Mouse (Mus musculus) thymus, postnatal 14 days (tissue): ENCODE data around the gene Bud13.
"Not testable (repeated sequence)": the region's sequence is repeated elsewhere in the genome, so short reads cannot be mapped to it uniquely, and the experiment has no call there.

Source experiments
- DNase-seq: peaks from one replicate; pipeline ENCODE4 v3.0.0; 2021

Bud13 gene

DNA sequence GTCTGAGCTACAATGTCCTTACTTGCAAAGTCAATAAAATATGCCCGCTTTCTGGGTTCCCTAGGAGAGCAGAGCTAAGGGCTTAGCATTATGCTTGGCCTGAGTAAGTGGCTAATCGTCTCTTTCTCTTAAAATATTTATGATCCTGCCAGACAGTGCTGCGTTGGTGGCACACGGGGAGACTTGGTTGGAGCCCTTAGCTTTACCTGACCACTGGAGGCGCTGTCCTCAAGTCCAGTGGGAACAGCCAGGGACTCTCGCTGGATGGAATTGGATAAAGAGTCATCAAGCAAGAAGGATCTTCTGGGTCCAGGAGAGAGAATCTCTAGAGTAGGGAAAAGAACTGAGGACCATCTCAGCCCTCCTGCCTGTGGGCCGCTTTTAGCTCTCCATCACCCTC lies 26.3 kb downstream of the Bud13 start:
- DNase-seq: no peak

DNA sequence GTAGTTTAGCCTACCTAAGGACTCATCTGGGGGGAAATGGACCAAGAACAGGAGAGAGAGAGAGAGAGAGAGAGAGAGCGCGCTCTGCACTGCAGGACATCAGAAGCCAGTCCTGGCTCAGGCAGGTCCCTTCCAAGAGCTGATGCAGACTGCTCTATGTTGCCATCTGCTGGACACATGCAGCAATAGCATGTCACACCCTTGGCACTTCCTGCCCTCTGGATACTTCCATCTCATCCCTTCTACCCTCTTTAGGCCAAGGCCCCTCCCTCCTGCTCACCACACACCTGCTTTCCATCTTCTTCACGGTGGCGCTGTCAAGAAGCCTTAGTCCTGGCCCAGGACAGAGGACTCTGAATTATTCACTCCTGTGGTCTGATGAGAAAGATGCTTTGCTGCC lies 31.7 kb downstream of the Bud13 start:
- DNase-seq: peak; percentile 65

DNA sequence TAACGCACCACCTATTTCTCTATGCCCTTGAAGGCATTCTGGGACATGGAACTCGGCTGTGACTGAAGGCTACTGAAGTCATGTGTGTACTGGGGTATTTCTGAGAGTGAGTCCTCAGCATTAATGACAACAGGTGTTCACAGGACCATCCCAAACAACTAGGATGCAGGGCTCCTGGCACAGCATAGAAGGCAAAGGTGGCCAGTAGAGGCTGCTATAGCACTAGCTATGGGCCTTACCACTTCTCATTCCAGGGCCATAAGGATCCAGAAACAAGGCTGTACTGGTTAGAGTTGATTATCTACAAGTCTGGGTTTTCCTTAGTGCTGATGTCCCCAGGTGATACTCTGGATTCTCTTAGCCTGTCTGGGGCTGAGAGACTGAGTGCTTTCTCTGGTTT lies 32.1 kb downstream of the Bud13 start:
- no peak for DNase-seq

DNA sequence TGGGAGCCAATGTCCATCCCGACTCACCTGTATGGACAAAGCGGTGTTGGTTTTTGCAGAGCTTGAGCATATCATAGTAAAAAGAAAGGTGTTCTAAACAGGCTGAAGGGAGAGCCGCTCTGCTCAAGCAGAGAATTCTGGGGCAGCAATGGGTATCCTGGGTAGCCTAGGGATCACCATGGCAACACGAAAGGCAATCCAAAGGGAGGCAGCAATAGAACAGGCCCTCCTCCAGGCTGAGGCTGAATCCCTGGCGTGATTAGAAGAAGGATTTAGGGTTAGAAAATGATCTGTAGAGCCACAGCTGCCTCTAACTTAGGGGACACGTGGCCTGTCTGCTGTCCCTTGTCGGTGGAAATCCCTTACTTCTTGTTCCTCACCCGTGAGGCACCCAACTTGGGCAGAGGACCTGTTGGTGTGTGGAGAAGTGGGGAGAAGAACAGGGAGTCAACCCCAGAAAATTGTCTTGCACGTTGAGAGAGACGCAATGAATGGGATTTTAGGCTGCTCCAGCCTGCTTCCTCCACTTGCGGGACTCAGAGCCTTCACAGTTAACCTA lies 33.1 kb downstream of the Bud13 start:
- DNase-seq: no peak

DNA sequence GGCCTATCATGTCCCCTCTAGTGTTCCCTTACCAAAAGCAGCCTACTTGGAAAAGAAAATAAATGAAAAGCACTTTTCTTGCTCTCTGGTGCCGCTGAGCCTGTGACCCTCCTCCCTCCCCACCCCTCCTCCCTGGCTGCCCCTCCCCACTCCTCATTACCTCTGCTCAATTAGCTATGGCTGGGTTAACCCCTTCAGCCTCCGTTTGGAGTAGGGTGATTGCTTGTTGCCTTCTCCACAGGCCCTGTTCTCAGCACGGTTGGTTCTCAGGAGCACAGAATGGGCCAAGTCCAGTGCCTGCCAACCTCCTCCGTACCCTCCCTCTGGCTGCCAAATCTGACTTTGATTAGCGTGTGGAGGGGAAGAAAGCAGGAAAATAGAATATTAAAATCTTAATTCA lies 33.6 kb downstream of the Bud13 start:
- no peak for DNase-seq

DNA sequence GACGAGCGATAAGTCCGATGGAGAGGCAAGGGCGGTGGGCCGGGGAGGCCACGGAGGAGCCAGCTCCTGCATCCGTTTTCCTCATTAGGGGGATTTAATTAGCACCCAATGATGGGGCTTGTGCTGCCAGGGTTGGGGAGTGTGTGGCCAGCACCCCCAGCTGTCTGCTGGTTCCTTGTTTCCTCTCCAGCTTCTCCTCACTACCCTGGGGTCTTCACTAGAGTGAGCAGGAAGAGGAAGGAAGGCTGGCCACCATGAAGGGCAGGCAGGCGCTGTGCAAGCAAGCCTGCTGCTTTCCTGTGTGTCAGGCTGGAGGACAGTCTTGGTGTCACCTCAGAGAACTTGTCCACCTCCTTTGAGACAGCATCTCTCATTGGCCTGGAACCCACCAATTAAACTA lies 34.1 kb downstream of the Bud13 start:
- DNase-seq: no peak

DNA sequence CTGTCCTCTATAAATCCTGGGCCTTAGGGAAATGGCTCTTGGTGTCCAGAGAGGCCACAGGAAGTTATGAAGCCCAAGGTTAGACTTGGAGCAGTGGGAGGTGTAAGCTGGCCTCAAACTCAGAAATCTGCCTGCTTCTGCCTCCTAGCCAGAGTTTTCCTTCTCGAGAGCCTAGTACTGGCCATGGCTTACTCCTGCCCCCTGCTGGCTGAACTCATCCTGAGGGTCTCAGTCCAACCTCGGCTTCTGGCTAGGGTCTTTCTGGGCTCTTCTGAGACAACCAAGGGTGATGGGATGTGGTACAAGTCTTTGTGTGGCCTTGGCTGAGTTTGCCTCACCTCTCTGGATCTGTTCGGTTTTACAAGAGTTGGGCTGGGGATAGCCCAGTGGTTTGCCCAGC lies 35.1 kb downstream of the Bud13 start:
- no peak for DNase-seq

DNA sequence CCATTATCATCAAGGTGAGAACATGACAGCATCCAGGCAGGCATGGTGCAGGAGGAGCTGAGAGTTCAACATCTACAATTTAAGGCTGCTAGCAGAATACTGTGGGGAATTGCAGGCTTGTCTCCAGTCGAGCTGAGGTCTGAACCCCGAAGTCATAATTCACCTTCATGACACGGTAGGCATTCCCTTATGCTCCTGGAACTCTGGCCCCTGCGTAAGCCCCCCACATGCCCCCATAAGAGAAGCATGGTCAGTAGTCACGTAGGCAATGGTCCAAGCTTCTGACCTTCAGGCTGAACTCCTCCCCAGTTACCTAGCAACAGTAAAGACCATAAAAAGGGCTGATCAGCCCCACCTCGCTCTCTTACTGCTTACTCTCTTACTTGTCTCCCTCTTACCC lies 37.1 kb downstream of the Bud13 start, which contains the start of gene 4931429L15Rik:
Gene 4931429L15Rik (minus strand): TSS at position 101 of the 400 bp plus-strand sequence.
- not testable (repeated sequence) for DNase-seq

DNA sequence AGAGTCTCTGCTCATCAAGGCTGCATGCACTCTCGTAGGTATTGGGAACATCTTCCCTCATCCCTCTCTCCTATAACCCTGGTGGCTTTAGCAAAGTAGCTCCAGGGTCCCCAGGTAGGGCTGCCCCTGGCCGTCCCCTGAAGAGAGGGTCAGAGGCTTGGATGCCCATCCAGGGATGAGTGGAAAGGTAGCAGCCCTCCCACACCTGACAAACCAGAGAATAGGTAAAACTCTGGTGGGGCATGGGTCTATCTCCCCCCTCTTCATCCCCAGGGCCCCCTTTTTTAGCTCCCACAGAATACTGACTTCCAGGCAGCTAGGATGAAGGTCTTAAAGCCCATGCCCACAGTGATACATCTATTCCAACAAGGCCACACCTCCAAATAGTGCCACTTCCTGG lies 37.7 kb downstream of the Bud13 start:
- no peak for DNase-seq

DNA sequence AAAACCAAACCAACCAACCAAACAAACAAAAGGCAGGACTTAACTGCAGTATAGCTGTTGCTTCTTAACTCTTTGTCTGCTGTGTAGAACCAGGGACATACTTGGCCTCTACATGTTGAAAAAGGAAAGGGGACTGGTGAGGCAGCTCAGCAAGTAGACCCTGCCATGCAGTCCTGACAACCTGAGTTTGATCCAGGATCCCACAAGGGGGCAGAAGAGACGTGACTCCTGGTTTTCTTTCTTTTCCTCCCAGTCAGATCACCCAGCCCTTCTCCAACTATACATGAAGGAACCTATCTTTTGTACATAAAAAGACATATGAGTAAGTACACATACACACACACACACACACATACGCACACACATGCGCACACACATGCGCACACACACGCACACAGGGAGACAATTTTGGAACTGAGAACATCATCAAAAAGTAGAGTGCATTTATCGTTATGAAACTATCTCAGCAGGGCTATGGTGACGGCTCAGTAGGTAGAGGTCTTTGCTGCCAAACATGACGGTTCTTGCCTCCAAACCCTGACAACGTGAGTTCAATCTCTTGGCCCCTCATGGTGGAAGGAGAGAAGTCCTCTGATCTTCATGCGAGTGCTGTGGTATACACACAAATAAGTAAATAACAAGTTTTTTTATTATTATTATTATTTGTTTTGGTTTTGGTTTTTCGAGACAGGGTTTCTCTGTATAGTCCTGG lies 44.0 kb downstream of the Bud13 start:
- no peak for DNase-seq

DNA sequence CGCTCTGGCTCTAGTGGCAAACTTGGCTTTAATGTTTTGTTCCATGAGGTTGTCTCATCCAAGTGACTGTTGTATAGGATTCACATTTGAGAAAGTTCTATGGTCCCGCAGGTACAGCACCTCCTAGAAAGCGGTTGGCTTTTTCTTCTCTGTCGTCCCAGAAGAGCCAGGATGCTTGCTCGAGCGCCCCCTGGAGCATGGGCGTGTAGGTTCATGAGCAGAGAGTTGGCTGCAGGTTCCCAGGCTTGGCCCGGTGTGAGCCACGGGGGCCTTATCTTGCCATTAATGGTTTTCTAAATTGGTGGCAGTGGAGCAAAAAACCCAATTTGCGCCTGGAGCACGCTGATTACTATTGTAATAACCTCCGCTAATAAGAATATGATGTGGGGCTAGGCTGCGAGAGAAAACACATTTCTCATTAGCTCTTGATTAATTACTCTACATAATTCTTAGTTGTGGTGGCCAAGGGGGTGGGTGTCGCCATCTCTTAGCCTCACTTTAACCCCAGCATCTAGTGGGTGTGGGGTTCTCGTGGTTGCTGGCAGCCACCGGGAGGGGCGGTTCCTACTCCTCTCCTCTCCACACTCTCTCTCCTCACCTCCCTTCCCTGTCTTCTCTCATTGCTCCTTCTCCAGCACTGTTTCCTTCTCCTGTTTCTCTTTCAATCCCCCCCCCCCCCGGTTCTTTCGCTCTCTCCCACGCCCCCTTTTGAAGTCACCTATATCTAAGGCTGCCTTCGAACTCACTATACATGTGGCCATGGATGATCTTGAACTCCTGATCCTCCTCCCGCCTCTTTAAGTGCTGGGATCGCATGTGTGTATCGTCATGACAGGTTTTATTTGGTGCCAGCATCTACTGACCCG lies 45.1 kb downstream of the Bud13 start:
- DNase-seq: peak; percentile 15

DNA sequence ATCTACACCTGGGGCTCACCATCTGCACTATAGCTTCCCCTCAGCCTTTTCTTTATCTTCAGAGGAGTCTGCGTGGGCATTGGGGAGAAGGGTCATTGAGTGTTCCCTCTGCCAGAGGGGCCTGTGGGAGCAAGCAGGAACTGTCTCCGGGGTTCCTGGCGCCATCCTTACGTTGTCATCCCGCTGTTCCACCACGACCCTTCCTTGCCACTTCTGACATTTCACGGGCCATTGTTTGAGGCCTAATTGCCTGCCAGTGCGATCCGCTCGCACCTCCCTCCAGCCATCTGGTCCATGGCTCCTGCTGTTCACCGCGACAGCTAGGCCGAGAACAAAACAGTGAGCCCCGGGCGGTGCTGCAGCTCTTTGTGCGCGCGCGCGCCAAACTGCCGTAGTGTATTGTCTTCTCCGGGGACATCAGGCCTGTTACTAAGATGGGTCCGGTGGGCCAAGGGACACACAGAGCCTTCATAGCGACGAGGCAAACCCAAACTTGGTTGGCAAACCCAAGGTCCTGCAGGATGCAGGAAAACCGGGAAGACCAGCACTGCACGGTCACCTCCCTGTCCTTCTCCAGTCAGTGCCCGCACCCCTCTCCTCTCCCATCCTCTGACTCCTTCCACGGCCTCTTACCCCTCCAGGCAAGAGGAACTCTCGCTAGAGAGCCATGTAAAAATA lies 45.9 kb downstream of the Bud13 start:
- peak; percentile 32 for DNase-seq

DNA sequence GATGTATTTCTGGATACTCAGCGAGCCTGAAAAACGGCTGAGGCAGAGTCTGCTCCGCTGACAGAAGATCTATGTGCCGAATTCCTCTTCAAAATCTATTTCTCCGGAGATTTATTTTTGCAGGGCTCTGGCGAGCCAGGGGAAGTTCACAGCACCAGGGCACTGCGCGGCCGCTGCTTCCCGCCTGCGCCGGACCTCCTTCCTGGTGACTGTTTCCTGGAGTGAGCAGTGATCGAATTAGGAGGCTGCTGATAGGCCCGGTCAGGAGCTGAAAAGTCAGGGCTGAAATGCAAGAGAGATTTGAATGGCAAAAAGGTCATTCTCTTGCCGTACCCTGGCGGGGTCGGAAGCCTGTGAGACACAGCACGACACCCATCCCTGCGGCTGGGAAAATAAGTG lies 46.4 kb downstream of the Bud13 start:
- DNase-seq: no peak

DNA sequence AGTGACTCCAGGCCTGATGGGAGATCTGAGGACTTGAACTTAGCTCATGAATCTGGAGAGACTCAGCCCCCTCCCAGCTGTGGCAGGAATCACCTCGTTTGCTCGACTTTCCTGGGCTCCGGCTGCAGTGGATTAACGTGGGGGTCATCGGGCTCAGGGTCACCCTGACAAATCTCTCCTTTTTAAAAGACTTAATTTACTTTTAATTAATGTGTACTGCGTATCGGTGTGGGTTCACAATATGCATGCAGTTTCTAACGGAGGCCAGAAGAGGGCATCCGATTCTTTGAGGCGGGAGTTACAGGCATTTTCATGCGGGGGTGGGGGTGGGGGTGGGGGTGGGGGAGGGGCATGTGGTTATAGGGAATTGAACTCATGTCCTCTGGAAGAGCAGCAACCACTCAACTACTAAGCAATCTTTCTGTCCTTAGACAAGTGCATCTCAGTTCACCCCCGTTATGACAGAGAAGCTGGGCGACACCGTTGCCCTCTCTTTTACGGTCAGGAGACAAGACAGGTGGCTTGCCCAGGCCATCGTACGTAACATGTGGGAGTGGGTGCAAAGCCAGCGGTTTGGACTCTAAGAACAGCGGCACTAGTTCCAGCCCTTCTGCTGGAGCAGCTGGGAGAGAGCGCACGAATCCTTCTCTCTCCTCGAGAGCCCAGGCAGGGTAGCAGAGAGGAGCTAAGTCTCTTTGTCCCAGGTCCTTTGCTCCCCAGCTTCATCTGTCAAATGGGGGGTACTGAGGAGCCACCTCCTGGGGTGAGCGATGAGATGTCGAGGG lies 47.2 kb downstream of the Bud13 start:
- DNase-seq: no peak

DNA sequence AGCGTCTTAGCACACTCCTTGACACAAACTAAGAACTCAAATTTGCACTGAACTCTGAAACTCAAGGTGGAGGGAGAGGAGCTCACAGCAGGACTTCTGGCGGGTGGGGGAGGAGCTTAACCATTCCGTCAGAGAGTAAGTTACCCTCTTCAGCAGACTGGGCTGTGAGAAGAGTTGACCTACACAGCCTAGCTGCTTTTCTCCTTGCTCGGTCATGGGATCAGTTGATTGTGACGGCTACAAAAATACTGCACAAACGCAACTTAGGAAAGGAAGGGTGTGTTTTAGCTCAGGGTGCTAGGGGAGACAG lies 47.7 kb downstream of the Bud13 start:
- no peak for DNase-seq

DNA sequence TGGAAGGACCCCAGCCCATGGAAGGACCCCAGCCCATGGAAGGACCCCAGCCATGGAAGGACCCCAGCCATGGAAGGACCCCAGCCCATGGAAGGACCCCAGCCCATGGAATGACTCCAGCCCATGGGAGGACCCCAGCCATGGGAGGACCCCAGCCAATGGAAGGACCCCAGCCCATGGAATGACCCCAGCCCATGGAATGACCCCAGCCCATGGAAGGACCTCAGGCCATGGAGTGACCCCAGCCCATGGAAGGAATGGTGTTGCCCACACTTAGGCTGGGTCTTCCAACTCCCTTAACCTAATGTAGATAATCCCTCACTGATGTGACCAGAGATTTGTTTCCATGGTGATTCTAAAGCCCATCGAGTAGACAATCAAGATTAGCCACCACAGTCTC lies 48.5 kb downstream of the Bud13 start:
- no peak for DNase-seq

DNA sequence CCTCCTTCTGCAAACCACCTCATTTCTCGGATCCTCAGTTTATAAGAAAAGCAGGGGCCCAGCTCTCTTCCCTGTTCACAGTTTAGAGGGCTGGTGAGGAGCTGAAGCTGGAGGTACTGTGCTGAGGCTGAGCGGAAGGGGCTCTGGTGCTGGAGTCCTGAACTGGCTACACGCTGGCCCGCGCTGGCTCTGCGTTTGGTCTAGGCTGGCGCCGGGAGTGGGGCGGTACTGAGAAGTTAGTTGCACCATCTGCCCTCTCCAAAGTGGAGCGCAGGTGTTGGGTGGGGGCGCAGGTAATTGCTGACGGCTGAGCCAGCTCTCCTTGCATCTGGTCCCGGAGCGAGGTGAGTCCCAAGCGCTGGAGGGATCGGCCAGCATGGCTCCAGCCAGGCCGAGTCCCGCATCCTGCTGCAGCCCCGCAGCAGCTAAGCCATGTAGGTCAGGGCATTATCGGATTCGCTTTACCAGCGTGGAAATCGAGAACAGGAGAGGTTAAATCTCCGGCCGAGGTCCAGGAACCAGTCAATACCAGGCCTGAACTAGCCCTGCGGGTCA lies 51.7 kb downstream of the Bud13 start:
- no peak for DNase-seq

DNA sequence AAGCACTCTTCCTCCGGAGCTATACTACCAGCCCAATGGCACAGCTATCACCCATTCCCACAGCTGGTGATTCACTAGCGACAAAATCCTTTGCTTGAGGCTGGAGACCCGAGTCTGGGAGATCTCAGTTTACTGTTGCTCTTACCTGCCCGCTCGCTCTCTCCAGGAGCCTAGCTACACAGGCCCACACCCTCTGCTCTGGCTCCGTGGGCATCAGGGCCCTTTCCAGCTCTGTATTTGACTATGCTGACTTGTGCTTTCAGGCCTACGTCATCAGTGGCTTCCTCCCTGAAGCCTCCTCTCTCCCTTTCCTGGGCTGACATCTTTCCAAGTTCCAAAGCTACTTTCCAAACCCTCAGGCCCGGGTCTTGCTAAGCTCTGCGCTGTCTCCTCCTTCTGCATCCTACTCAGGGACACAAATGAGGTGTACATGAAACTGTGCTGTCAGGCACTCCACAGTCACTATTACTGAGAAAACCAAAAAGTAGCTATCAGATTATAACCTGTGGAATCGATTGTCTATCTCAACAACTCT lies 52.7 kb downstream of the Bud13 start:
- no peak for DNase-seq

DNA sequence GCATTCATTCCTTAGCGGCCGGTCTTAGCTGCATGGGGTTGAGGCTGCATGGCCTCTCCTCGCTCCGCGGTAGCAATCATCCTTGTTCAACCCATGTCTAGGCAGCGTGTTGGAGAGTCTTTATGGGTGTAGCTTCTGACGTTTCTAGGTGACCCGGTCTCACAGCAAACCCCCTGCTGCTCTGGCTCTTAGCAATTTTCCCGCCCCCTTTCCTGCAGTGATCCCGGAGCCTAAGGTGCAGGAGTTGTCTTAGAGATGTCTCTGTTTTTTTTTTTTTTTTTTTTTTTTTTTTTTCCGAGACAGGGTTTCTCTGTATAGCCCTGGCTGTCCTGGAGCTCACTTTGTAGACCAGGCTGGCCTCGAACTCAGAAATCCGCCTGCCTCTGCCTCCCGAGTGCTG lies 53.5 kb downstream of the Bud13 start:
- not testable (repeated sequence) for DNase-seq

DNA sequence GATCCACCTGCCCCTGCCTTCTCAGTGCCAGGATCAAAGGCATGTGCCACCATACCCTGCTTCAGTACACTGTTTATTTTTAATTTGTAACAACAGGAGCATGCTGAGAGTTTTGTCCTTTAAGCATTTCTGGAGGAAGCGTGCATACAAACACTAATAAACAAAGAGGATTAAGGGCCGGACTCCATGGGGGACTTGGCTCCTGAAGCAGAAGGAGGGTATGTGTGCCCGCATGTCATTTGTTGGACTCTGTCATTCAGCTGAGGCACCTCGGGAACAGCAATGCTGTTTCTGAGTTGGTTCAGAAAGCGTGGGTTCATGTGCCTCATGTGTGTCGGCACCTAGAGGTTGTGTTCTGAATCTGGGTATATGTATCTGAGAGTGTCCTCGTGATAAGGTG lies 54.5 kb downstream of the Bud13 start:
- no peak for DNase-seq

DNA sequence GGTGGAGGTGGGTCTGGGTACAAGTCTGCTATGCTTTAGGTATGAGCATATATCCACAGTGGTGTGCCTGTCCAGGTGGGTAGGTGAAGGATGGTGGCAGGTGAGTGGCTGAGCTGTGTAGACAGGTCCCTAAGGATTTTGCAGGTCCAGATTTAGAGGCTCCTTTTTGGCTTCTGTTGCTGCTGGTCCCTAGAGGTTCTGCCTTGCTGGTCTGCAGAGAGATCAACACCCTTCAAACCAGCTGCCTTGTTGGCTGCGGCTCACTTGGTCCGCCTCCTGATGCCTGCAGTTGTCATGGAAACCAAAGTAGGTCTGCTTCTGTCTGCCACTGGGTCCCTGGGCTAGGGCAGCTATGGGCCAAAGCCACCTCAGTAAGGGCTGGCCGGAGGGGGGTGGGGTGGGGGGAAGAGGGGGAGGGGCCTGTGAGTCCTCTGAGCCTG lies 55.1 kb downstream of the Bud13 start:
- DNase-seq: no peak

DNA sequence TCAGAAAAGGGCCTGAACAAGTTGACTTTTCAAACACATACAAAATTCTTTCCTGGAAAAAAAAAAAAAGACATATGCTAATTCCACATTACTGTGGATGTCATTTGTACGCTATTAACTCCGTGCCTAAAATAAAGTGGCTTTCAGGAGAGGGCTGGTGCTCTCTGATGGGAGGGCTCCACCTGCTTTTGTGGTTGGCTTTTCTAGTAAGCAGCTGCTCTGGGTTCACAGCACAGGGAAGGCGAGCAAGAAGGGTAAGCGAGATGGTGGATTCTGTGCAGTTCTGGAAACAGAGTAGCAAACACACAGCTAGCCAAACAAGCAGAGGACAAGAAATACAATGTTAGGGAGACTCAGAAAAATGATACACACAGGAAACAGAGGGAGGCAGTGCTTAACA lies 55.6 kb downstream of the Bud13 start:
- DNase-seq: no peak
